Mouse (Mus musculus) hindbrain, postnatal 0 days (tissue): ENCODE data around the gene Hgd. TPM values are rescaled to one million over a fixed set of nuclear protein-coding genes. Genes with fewer than 3 reads are reported as not detected.
"Not testable (repeated sequence)": the region's sequence is repeated elsewhere in the genome, so short reads cannot be mapped to it uniquely, and the experiment has no call there.

ENCODE experiments used
- ATAC-seq: fragments of 200-750 bp; cut with Nextera tagmentation; 2 replicates; pipeline ENCODE4 v1.8.0; 2017; ENCODE audit warnings: mild to moderate bottlenecking, moderate TSS enrichment, moderate library complexity
- DNase-seq: peaks from one replicate; pipeline ENCODE4 v3.0.0-alpha.2; 2015; ENCODE audit warnings: low spot score
- H3K27ac ChIP-seq: fragments of 300-500 bp; sonication (generic); 2 replicates; pipeline ENCODE4 v1.5.1; 2014; ENCODE audit warnings: mild to moderate bottlenecking
- H3K27me3 ChIP-seq: fragments of 300-500 bp; sonication (generic); 2 replicates; pipeline ENCODE4 v1.6.1; 2014; ENCODE audit warnings: low read length, mixed read lengths; ENCODE audit not compliant: insufficient read depth
- H3K36me3 ChIP-seq: fragments of 300-500 bp; sonication (generic); 2 replicates; pipeline ENCODE4 v1.6.1; 2014; ENCODE audit warnings: low read length, mixed read lengths; ENCODE audit not compliant: insufficient read depth
- H3K4me1 ChIP-seq: fragments of 300-500 bp; sonication (generic); 2 replicates; pipeline ENCODE4 v1.6.1; 2014; ENCODE audit warnings: antibody characterized with exemption, low read length, mixed read lengths; ENCODE audit not compliant: insufficient read depth
- H3K4me2 ChIP-seq: fragments of 300-500 bp; sonication (generic); 2 replicates; pipeline ENCODE4 v1.6.1; 2014; ENCODE audit warnings: low read depth, mild to moderate bottlenecking, low read length, moderate library complexity, mixed read lengths
- H3K4me3 ChIP-seq: fragments of 300-500 bp; sonication (generic); 2 replicates; pipeline ENCODE4 v1.5.1; 2014; ENCODE audit warnings: low read length
- H3K9ac ChIP-seq: fragments of 300-500 bp; sonication (generic); replicated peaks from 2 replicates; pipeline ENCODE4 v1.6.1; 2014; ENCODE audit warnings: mild to moderate bottlenecking, low read length, moderate library complexity, mixed read lengths
- H3K9me3 ChIP-seq: fragments of 300-500 bp; sonication (generic); 2 replicates; pipeline ENCODE4 v1.6.1; 2016; ENCODE audit warnings: low read length, mixed read lengths
- CTCF ChIP-seq: IDR thresholded peaks from 2 replicates; pipeline ENCODE4 v1.5.1; 2016; ENCODE audit warnings: antibody characterized with exemption, control low read depth, low read depth
- WGBS: fragments of 180-500 bp; shearing (Covaris S2); extraction: QIAGEN DNeasy Blood & Tissue Kit; methylation state at CpG from one replicate; pipeline ENCODE4 v1.1.7; 2014; 5-methylcytosine and 5-hydroxymethylcytosine counted together
- polyA plus RNA-seq: library from polyadenylated mRNA; unstranded; fragments of >200 nt; fragmentation: Nextera tagmentation; extraction: Ambion mirVana; gene quantifications from 2 replicates; pipeline ENCODE4 v1.2.1, GENCODE M21; 2015
- total RNA-seq: library from RNA; depleted of rRNA; stranded (reverse); fragments of >200 nt; gene quantifications from 2 replicates; pipeline ENCODE4 v1.2.3, GENCODE M21; 2014

The Hgd gene
- total and polyA plus RNA-seq, 2 experiments from 2014 or later: 0.26 TPM; not detected in 1

- no peaks in the 10 kb centered on the region for H3K27me3 ChIP-seq
- WGBS: 97% methylated on average over 1 of the region's 1 CpGs
- no peak overlapping the region for H3K27ac ChIP-seq
- no peak overlapping the region for H3K4me2 ChIP-seq
- H3K4me3 ChIP-seq: no peak overlapping the region
- H3K36me3 ChIP-seq: no peaks in the 10 kb centered on the region
- H3K4me1 ChIP-seq: no peaks in the 10 kb centered on the region
- TF ChIP-seq CTCF: no peak
- DNase-seq (no peak), ATAC-seq (no peak)
- H3K9ac ChIP-seq: no peak overlapping the region
- H3K9me3 ChIP-seq: no peaks in the 10 kb centered on the region
Observed at GRCm38 (mm10) chr16:37635095-37635494, 55.1 kb downstream of the Hgd start.

GRCm38 (mm10) chr16:37636107-37636506, 56.2 kb downstream of the Hgd start:
- Histone ChIP-seq H3K9ac (no peak overlapping the region), H3K27ac (no peak overlapping the region), H3K36me3 (no peaks in the 10 kb centered on the region), H3K4me1 (no peaks in the 10 kb centered on the region), H3K27me3 (no peaks in the 10 kb centered on the region), H3K4me2 (no peak overlapping the region), H3K9me3 (no peaks in the 10 kb centered on the region), H3K4me3 (no peak overlapping the region)
- TF ChIP-seq CTCF: no peak
- no peak for DNase-seq
- ATAC-seq: no peak
- 60% methylated on average over 6 of the region's 6 CpGs for WGBS

GRCm38 (mm10) chr16:37637802-37638201, 57.8 kb downstream of the Hgd start:
- no peak for ATAC-seq
- Histone ChIP-seq H3K27ac (no peak overlapping the region), H3K9ac (no peak overlapping the region), H3K4me2 (no peak overlapping the region), H3K4me3 (no peak overlapping the region), H3K36me3 (no peaks in the 10 kb centered on the region), H3K27me3 (no peaks in the 10 kb centered on the region), H3K4me1 (no peaks in the 10 kb centered on the region), H3K9me3 (no peaks in the 10 kb centered on the region)
- no peak for DNase-seq
- TF ChIP-seq CTCF: no peak

GRCm38 (mm10) chr16:37640522-37640921, 60.6 kb downstream of the Hgd start:
- H3K4me3 ChIP-seq, ATAC-seq, H3K4me1 ChIP-seq, H3K36me3 ChIP-seq, H3K9me3 ChIP-seq, H3K4me2 ChIP-seq, H3K27ac ChIP-seq, H3K9ac ChIP-seq, H3K27me3 ChIP-seq, DNase-seq: not testable (repeated sequence)

- TF ChIP-seq CTCF: no peak
- WGBS: 93% methylated on average over 5 of the region's 5 CpGs
- Histone ChIP-seq H3K4me2 (no peak overlapping the region), H3K9ac (no peak overlapping the region), H3K27me3 (no peaks in the 10 kb centered on the region), H3K4me1 (no peaks in the 10 kb centered on the region), H3K9me3 (no peaks in the 10 kb centered on the region), H3K27ac (no peak overlapping the region), H3K4me3 (no peak overlapping the region), H3K36me3 (peaks cover 31% of the 10 kb centered on the region)
- DNase-seq (no peak), ATAC-seq (no peak)
Observed at GRCm38 (mm10) chr16:37644486-37644885, 64.5 kb downstream of the Hgd start.

GRCm38 (mm10) chr16:37645211-37645610, 65.3 kb downstream of the Hgd start:
- TF ChIP-seq CTCF: no peak
- H3K36me3 ChIP-seq: peaks cover 31% of the 10 kb centered on the region
- DNase-seq (no peak), ATAC-seq (no peak)
- H3K9me3 ChIP-seq: no peaks in the 10 kb centered on the region
- H3K27me3 ChIP-seq: no peaks in the 10 kb centered on the region
- H3K4me2 ChIP-seq: no peak overlapping the region
- WGBS: 89% methylated on average over 8 of the region's 8 CpGs
- H3K27ac ChIP-seq: no peak overlapping the region
- H3K4me3 ChIP-seq: no peak overlapping the region
- H3K4me1 ChIP-seq: no peaks in the 10 kb centered on the region
- no peak overlapping the region for H3K9ac ChIP-seq

- DNase-seq (no peak), ATAC-seq (no peak)
- peaks cover 31% of the 10 kb centered on the region for H3K36me3 ChIP-seq
- H3K27ac ChIP-seq: no peak overlapping the region
- H3K9ac ChIP-seq: no peak overlapping the region
- no peak overlapping the region for H3K4me2 ChIP-seq
- no peak overlapping the region for H3K4me3 ChIP-seq
- no peaks in the 10 kb centered on the region for H3K27me3 ChIP-seq
- WGBS: 90% methylated on average over 3 of the region's 3 CpGs
- no peaks in the 10 kb centered on the region for H3K4me1 ChIP-seq
- TF ChIP-seq CTCF: no peak
- H3K9me3 ChIP-seq: no peaks in the 10 kb centered on the region
Observed at GRCm38 (mm10) chr16:37645799-37646198, 65.8 kb downstream of the Hgd start.
